30 mouse cellular contexts compared by ENCODE assay signal in genomic region chr2:80524275-80524674, GRCm38 (mm10). TPM values are rescaled to one million over a fixed set of nuclear protein-coding genes. Genes with fewer than 3 reads are reported as not detected.
A peak's percentile ranks its signal among the peaks of the same experiment; 100 is the strongest.
DNase-seq lines count a peak whose midpoint lies in the region; ATAC-seq and TF ChIP-seq lines count a peak whose summit lies in the region.
"Had no signal": no experiment of that assay in that cellular context is flagged by ENCODE, and none has a peak within 500 bp of the region (broad histone marks: within the 10 kb centered on the region; RNA-seq: fewer than 3 reads in every experiment).

No protein-coding gene starts in this region.

- H3K4me1 ChIP-seq in lung, postnatal 0 days (ENCODE audit: insufficient read depth, low read depth, low read length) = no peaks in the 10 kb centered on the region
- H3K4me1 ChIP-seq in lung, adult 2 months (ENCODE audit: control insufficient read depth, insufficient read depth, low read length) = no peaks in the 10 kb centered on the region
- H3K4me1 ChIP-seq: embryonic facial prominence, embryonic 13.5 days; forebrain, embryonic 10.5 days; forebrain, embryonic 15.5 days; neural tube, embryonic 13.5 days had no signal

- H3K27me3 ChIP-seq in lung, postnatal 0 days (replicated peaks; ENCODE audit: insufficient read depth, low read length) = no peaks in the 10 kb centered on the region
- H3K27me3 ChIP-seq: embryonic facial prominence, embryonic 13.5 days; forebrain, embryonic 15.5 days; neural tube, embryonic 13.5 days had no signal

- H3K4me2 ChIP-seq in lung, postnatal 0 days (replicated peaks; ENCODE audit: low read depth, low read length) = no peak overlapping the region
- H3K4me2 ChIP-seq: embryonic facial prominence, embryonic 13.5 days; forebrain, embryonic 15.5 days; lung, embryonic 14.5 days; midbrain, embryonic 11.5 days; neural tube, embryonic 13.5 days had no signal

- H3K4me3 ChIP-seq in lung, postnatal 0 days (ENCODE audit: low read depth, low read length) = no peak overlapping the region
- H3K4me3 ChIP-seq in lung, adult 2 months (replicated peaks; ENCODE audit: extremely low read depth, low read depth, low read length) = no peak overlapping the region
- H3K4me3 ChIP-seq: embryonic facial prominence, embryonic 13.5 days; forebrain, embryonic 10.5 days; forebrain, embryonic 15.5 days; neural tube, embryonic 13.5 days had no signal

- TF ChIP-seq POLR2A in lung, adult 2 months (IDR thresholded peaks at IDR 0.05; ENCODE audit: borderline replicate concordance, extremely low read depth, low read depth, low read length) = no peak

- peaks cover 32% of the 10 kb centered on the region for H3K36me3 ChIP-seq in lung, postnatal 0 days (ENCODE audit: insufficient read depth, low read length)

- no peak for TF ChIP-seq CTCF in lung, postnatal 0 days (IDR thresholded peaks at IDR 0.05)
- TF ChIP-seq CTCF in lung, adult 2 months (IDR thresholded peaks at IDR 0.05; ENCODE audit: insufficient read depth, low read length) = no peak

- no peak overlapping the region for H3K27ac ChIP-seq in lung, postnatal 0 days (ENCODE audit: low read length)
- H3K27ac ChIP-seq: embryonic facial prominence, embryonic 13.5 days; forebrain, embryonic 10.5 days; forebrain, embryonic 15.5 days; hindbrain, postnatal 0 days; liver, embryonic 14.5 days; neural tube, embryonic 13.5 days had no signal

- H3K9ac ChIP-seq in lung, postnatal 0 days (replicated peaks; ENCODE audit: low read depth) = no peak overlapping the region
- H3K9ac ChIP-seq: embryonic facial prominence, embryonic 13.5 days; forebrain, embryonic 15.5 days; liver, embryonic 14.5 days; lung, embryonic 14.5 days; neural tube, embryonic 13.5 days had no signal

- 86% methylated on average over 9 of the region's 9 CpGs for WGBS in lung, postnatal 0 days
- 80% methylated on average over 9 of the region's 9 CpGs for WGBS in lung, adult 2 months

- ATAC-seq in lung, postnatal 0 days = no peak
- ATAC-seq in megakaryocyte progenitor cell, adult 5-6 weeks (replicated peaks; ENCODE audit: poor library complexity) = peak; percentile 98
- ATAC-seq: CD4-positive, CD25-positive, alpha-beta regulatory T cell, adult 4 months; forebrain, embryonic 15.5 days; hindbrain, postnatal 0 days; midbrain, embryonic 16.5 days had no signal

- H3K9me3 ChIP-seq in lung, postnatal 0 days (ENCODE audit: low read length) = no peaks in the 10 kb centered on the region
- H3K9me3 ChIP-seq: forebrain, embryonic 15.5 days; neural tube, embryonic 13.5 days had no signal

- no peak for TF ChIP-seq EP300 in lung, postnatal 0 days (IDR thresholded peaks at IDR 0.05)

- DNase-seq in lung, postnatal 0 days (ENCODE audit: low spot score) = peak; percentile 29
- DNase-seq in lung, adult 2 months = no peak
- DNase-seq in 416B (ENCODE audit: low read depth) = peak; percentile 18
- peak; percentile 22 for DNase-seq in c-Kit-positive CD71-negative TER-119-negative erythroid progenitor cells, embryonic 14.5 days (ENCODE audit: low read depth)
- no peak for DNase-seq in gastrocnemius, postnatal 36 days
- no peak for DNase-seq in heart, adult 11 months
- DNase-seq in thymus, postnatal 25 days = no peak
- DNase-seq: adrenal gland, postnatal 36 days; cerebellum, adult 11 months; cerebellum, adult 9-10 months; cerebellum, postnatal 36 days; gastrocnemius, postnatal 25 days; heart, postnatal 14 days; kidney, adult 9 months; kidney, postnatal 10 days; layer of hippocampus, postnatal 36 days; left cerebral cortex, postnatal 4 days; lung, embryonic 14.5 days; retina, postnatal 1 day; right cerebral cortex, postnatal 14 days had no signal

- intact Hi-C loops in gastrocnemius, postnatal 36 days (cut with DNase I) = no loop called here

RNA-seq across cellular contexts. Expression of gene Nckap1, which starts 56.9 kb away (rescaled TPM):
- polyA plus RNA-seq in lung, postnatal 0 days (2015; fragmentation: Nextera tagmentation; extraction: Ambion mirVana) = 49.0 and 52.3 TPM in 2 replicates
- 25.2 and 36.4 TPM in 2 replicates for polyA plus RNA-seq in lung, adult 2 months (2012; rRNA removed)
- total RNA-seq in megakaryocyte progenitor cell, adult 5-6 weeks (2015) = 1.4 and 5.8 TPM in 2 replicates
- total RNA-seq in megakaryocyte progenitor cell, adult 5-6 weeks (2017) = 2.5 and 6.4 TPM in 2 replicates
- total RNA-seq in gastrocnemius, postnatal 36 days (2021) = 10 to 100 TPM; 42.2 to 43.0 TPM

Comparison
In these comparisons a context has a peak if more than half of its experiments do, and no peak if none do; other contexts are left out.
1. DNase-seq: peak in lung, postnatal 0 days (single experiment), 416B (single experiment) and c-Kit-positive CD71-negative TER-119-negative erythroid progenitor cells, embryonic 14.5 days (single experiment); none in lung, adult 2 months (single experiment), gastrocnemius, postnatal 36 days (0 of 2), heart, adult 11 months (single experiment) and thymus, postnatal 25 days (single experiment).
2. RNA of gene Nckap1, which starts 56.9 kb away (total RNA-seq): 42.2 to 43.0 TPM in gastrocnemius, postnatal 36 days; 1.4 to 6.4 TPM in megakaryocyte progenitor cell, adult 5-6 weeks; every median in the first group is over 4 times any median in the second.